Mouse (Mus musculus) small intestine, adult 10 weeks (tissue): ENCODE data around the gene Phlpp2. TPM values are rescaled to one million over a fixed set of nuclear protein-coding genes. Genes with fewer than 3 reads are reported as not detected.

Source experiments
- polyA plus RNA-seq: library from polyadenylated mRNA; stranded (reverse); fragments of 350-450 nt; fragmentation: Illumina TruSeq; extraction: RNeasy Lipid Tissue Mini Kit (QIAGEN cat#74804); gene quantifications from one replicate; pipeline ENCODE4 v1.2.3, GENCODE M21; 2014; ENCODE audit warnings: low replicate concordance

Phlpp2 gene
- polyA plus RNA-seq: 36.3 TPM

DNA sequence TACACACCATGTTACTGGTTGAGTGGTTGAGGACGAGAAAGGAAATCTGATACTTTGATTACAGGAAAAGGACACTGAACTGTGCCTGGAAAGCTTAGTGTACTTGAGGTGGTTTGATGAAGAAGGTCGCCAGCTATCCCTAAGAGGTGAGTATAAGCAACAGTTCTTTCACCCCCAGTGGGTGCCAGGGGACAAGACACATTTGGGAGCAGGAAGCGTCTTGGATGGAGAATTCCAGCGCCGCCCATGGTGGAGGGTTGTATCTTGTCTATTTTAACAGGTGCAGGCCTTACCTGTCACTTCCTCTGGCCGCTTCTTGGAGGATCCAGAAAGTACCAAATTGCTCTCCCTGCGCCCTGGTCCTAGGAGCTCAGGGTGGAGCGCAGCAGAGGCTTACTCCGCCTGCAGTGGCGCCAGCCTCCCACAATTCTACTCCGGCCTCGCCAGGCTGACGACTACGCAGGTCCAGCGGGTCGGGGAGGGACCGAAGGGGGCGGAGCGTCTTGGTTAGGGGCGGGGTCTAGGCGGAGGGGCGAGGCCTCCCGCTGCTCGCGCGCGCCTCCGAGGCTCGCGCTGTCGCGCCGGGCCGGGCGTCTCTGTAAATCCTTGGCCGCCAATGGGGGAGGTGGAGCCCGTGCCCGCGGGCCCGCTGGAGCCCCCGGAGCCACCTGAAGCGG is at the start of gene Phlpp2:
Gene Phlpp2, plus strand, starts transcription at position 540 of the 677 bp plus-strand sequence.

DNA sequence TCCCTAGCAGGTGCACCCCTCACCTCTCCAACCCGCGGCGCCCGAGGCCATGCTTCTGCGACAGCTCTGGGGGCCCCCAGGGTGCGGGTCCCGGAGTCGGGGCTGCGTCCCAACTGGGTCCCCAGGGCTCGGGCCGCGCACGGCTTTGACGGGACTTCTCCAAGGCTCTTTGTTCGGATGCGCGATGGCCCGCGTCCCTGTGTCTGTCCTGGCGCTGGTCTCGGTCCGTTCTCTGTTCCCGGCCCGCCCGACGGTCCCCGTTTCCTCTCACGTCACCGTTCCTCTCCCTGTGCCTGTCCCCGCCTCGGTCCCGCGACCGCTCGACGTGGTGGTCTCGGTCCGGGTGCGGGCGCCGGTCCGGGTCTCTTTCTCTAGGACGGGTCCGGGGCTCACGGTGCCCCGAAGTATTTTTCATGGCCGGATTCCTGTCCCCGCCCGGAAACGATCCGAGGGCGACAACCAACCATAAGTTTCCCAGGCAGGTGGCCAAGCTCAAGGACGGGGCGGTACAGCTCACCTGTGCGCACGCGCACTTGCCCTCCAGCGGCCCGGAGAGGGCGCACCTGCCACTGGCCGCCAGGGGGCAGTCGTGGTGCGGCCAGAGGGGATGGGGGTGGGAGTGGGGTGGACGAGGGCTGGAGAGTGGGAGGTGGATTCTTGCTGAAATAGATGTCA is 93.5 kb downstream of the Phlpp2 start, which contains the start of gene Marveld3:
Gene Marveld3, minus strand, starts transcription at position 511 of the 675 bp plus-strand sequence.

GRCm38 (mm10) chr8:109990224-109990623 is 121.9 kb downstream of the Phlpp2 start, which contains the start of gene Tat:
Gene Tat (plus strand): TSS chr8:109990437.

Other genes starting within 250 kb of the Phlpp2 start
- 82.0 TPM for gene Ist1, start 175.3 kb upstream of the Phlpp2 start, polyA plus RNA-seq
- gene Zfp821, start 163.0 kb upstream of the Phlpp2 start, polyA plus RNA-seq: 0.74 TPM
- 9.9 TPM for gene Atxn1l, start 130.8 kb upstream of the Phlpp2 start, polyA plus RNA-seq
- gene Ap1g1, start 90.0 kb upstream of the Phlpp2 start, polyA plus RNA-seq: 182 TPM
- 33.7 TPM for gene Marveld3, start 93.7 kb downstream of the Phlpp2 start, polyA plus RNA-seq
- not detected for gene Tat, start 121.9 kb downstream of the Phlpp2 start, polyA plus RNA-seq
- 8.7 TPM for gene Chst4, start 171.2 kb downstream of the Phlpp2 start, polyA plus RNA-seq
- gene Zfp612, start 211.2 kb downstream of the Phlpp2 start, polyA plus RNA-seq: 8.8 TPM
- not detected for gene Gm21964, start 232.7 kb downstream of the Phlpp2 start, polyA plus RNA-seq
- gene Gm17720, start 234.2 kb downstream of the Phlpp2 start, polyA plus RNA-seq: not detected